Mouse (Mus musculus): ENCODE measurements at regions not wholly inside any gene's neighbourhood (a gene's known extent, or its start where the extent isn't known, plus 50 kb on each side); places are given as distances from the start of the nearest gene placed in this dataset.

- TF ChIP-seq TCF12 (IDR thresholded peaks at IDR 0.05; ENCODE audit: insufficient read depth, poor library complexity, severe bottlenecking) (no peak), E2F4 (IDR thresholded peaks at IDR 0.05; ENCODE audit: insufficient read depth) (no peak), POLR2A (IDR thresholded peaks at IDR 0.05; ENCODE audit: insufficient read length, low read depth) (no peak), POLR2AphosphoS2 (IDR thresholded peaks at IDR 0.05; ENCODE audit: insufficient read length, low read depth) (no peak), MYOD1 (IDR thresholded peaks at IDR 0.05; ENCODE audit: control insufficient read depth in 1 of 3, insufficient read length in 2 of 3, low read depth in 2 of 3) (no peak)
These were observed 75.7 kb upstream of the Zc3h12c start for GRCm38 (mm10) chr9:52244081-52244480.
